Mouse (Mus musculus) mouse trophoblast stem cell (cell line): ENCODE measurements at regions not wholly inside any gene's neighbourhood (a gene's known extent, or its start where the extent isn't known, plus 50 kb on each side); places are given as distances from the start of the nearest gene placed in this dataset.

Source experiments
- in situ Hi-C, 2 experiments: fragments of 300-500 bp; cut with MseI, MboI; formaldehyde crosslinking; loops; 2 replicates in 1 of 2; 3 replicates in 1 of 2; pipeline ENCODE4 v1.15.1; 2025

- in situ Hi-C loops = no loop called here
These were observed 134.5 kb upstream of the Pum3 start for GRCm38 (mm10) chr19:27564086-27564485.

- in situ Hi-C loops = no loop called here
These were observed 134.0 kb upstream of the Pum3 start for GRCm38 (mm10) chr19:27563592-27563991.

- in situ Hi-C loops = no loop called here
These were observed 128.6 kb upstream of the Pum3 start for GRCm38 (mm10) chr19:27558199-27558598.

GRCm38 (mm10) chr19:27556697-27557096, 127.1 kb upstream of the Pum3 start:
- in situ Hi-C loops = no loop called here

- in situ Hi-C loops = no loop called here
These were observed 125.2 kb upstream of the Pum3 start for GRCm38 (mm10) chr19:27554841-27555240.

- in situ Hi-C loops = no loop called here
These were observed 123.6 kb upstream of the Pum3 start for GRCm38 (mm10) chr19:27553266-27553665.

GRCm38 (mm10) chr19:27537746-27538145, 108.1 kb upstream of the Pum3 start:
- in situ Hi-C loops = no loop called here

GRCm38 (mm10) chr19:27537066-27537465, 107.4 kb upstream of the Pum3 start:
- in situ Hi-C loops = no loop called here

GRCm38 (mm10) chr19:27527940-27528558, 98.4 kb upstream of the Pum3 start:
- in situ Hi-C loops = no loop called here

- in situ Hi-C loops = no loop called here
These were observed 89.9 kb upstream of the Pum3 start for GRCm38 (mm10) chr19:27519326-27520061.

GRCm38 (mm10) chr19:27514267-27514666, 84.6 kb upstream of the Pum3 start:
- in situ Hi-C loops = no loop called here

- in situ Hi-C loops = no loop called here
These were observed 83.9 kb upstream of the Pum3 start for GRCm38 (mm10) chr19:27513535-27513934.

- in situ Hi-C loops = no loop called here
These were observed 81.7 kb upstream of the Pum3 start for GRCm38 (mm10) chr19:27511340-27511739.

GRCm38 (mm10) chr19:27509956-27510639, 80.5 kb upstream of the Pum3 start:
- in situ Hi-C loops = no loop called here

- in situ Hi-C loops = no loop called here
These were observed 68.7 kb upstream of the Pum3 start for GRCm38 (mm10) chr19:27498278-27498677.

- in situ Hi-C loops = no loop called here
These were observed 62.8 kb upstream of the Pum3 start for GRCm38 (mm10) chr19:27492468-27492867.

- in situ Hi-C loops = no loop called here
These were observed 62.2 kb upstream of the Pum3 start for GRCm38 (mm10) chr19:27491873-27492272.

GRCm38 (mm10) chr19:27489053-27489452, 59.4 kb upstream of the Pum3 start:
- in situ Hi-C loops = no loop called here
